Mouse (Mus musculus) CH12.LX (cell line): ENCODE measurements around the gene Neurl1a. TPM values are rescaled to one million over a fixed set of nuclear protein-coding genes. Genes with fewer than 3 reads are reported as not detected.

Source experiments
- DNase-seq: peaks from one replicate; pipeline ENCODE4 v3.0.0-alpha.2; 2013; ENCODE audit errors: extremely low read depth
- H3K27ac ChIP-seq: 2 replicates; pipeline ENCODE4 v1.5.1; 2012; ENCODE audit warnings: low read depth, mild to moderate bottlenecking, control low read depth, moderate library complexity; ENCODE audit not compliant: insufficient read depth
- H3K27me3 ChIP-seq: replicated peaks from 2 replicates; pipeline ENCODE3; 2012; ENCODE audit warnings: inconsistent platforms
- H3K36me3 ChIP-seq, 2 experiments: replicated peaks in 1 of 2; 2 replicates each; pipeline versions ENCODE3 to v1.6.1; 2012; ENCODE audit warnings: inconsistent platforms in 1 of 2, low read length in 1 of 2, mild to moderate bottlenecking in 1 of 2, mixed read lengths in 1 of 2, moderate library complexity in 1 of 2; ENCODE audit not compliant: control insufficient read depth in 1 of 2, insufficient read depth in 1 of 2
- H3K4me1 ChIP-seq, 2 experiments: 2 replicates each; pipeline ENCODE4 v1.6.1; 2012; ENCODE audit warnings: inconsistent platforms in 1 of 2, moderate library complexity in 1 of 2; ENCODE audit not compliant: insufficient read depth in 2 of 2, control insufficient read depth in 1 of 2
- H3K4me2 ChIP-seq: 2 replicates; pipeline ENCODE4 v1.6.1; 2012; ENCODE audit warnings: low read depth, mild to moderate bottlenecking, control low read depth; ENCODE audit not compliant: poor library complexity, insufficient read depth, severe bottlenecking
- H3K4me3 ChIP-seq, 3 experiments: fragments of 150-350 bp in 1 of 3; sonication (generic) in 1 of 3; replicated peaks in 1 of 3; 2 replicates each; pipeline versions ENCODE3 to v1.5.1; 2011 to 2012; ENCODE audit warnings: low read depth in 2 of 3, low read length in 2 of 3, mild to moderate bottlenecking in 2 of 3, moderate library complexity in 2 of 3, control low read depth in 1 of 3, improper control_type of control experiment in 1 of 3, inconsistent platforms in 1 of 3, mixed read lengths in 1 of 3; ENCODE audit not compliant: poor library complexity in 1 of 3
- H3K79me2 ChIP-seq: replicated peaks from 2 replicates; pipeline ENCODE4 v1.6.1; 2012; ENCODE audit warnings: mild to moderate bottlenecking, moderate library complexity; ENCODE audit not compliant: control insufficient read depth, poor library complexity, insufficient read depth, severe bottlenecking; ENCODE audit errors: extremely low read depth
- H3K9ac ChIP-seq: 2 replicates; pipeline ENCODE4 v1.6.1; 2012; ENCODE audit warnings: low read depth, mild to moderate bottlenecking, control low read depth, moderate library complexity; ENCODE audit not compliant: insufficient read depth
- H3K9me3 ChIP-seq: replicated peaks from 2 replicates; pipeline ENCODE3; 2012; ENCODE audit warnings: low read length, inconsistent platforms, mixed read lengths
- BHLHE40 ChIP-seq: IDR thresholded peaks from 2 replicates; pipeline ENCODE4 v1.6.1; 2011; ENCODE audit warnings: mild to moderate bottlenecking, low read depth, low read length, improper control_type of control experiment
- CHD1 ChIP-seq: IDR thresholded peaks from 2 replicates; pipeline ENCODE4 v1.6.1; 2012; ENCODE audit warnings: low read depth, low read length, improper control_type of control experiment, inconsistent platforms
- CHD2 ChIP-seq: IDR thresholded peaks from 2 replicates; pipeline ENCODE4 v1.6.1; 2011; ENCODE audit warnings: low read length, improper control_type of control experiment
- ELF1 ChIP-seq: IDR thresholded peaks from 2 replicates; pipeline ENCODE4 v1.6.1; 2014; ENCODE audit warnings: low read depth, mild to moderate bottlenecking, inconsistent platforms, low read length, improper control_type of control experiment
- HCFC1 ChIP-seq: IDR thresholded peaks from 2 replicates; pipeline ENCODE4 v1.6.1; 2012; ENCODE audit warnings: low read depth, mild to moderate bottlenecking, inconsistent platforms, low read length, improper control_type of control experiment
- IRF4 ChIP-seq: IDR thresholded peaks from 2 replicates; pipeline ENCODE4 v1.6.1; 2014; ENCODE audit warnings: low read depth, mild to moderate bottlenecking, inconsistent platforms, low read length, improper control_type of control experiment
- JUN ChIP-seq: IDR thresholded peaks from 2 replicates; pipeline ENCODE4 v1.6.1; 2011; ENCODE audit warnings: low read depth, mild to moderate bottlenecking, low read length, improper control_type of control experiment, moderate library complexity; ENCODE audit not compliant: insufficient read depth
- JUND ChIP-seq: conservative IDR thresholded peaks from 2 replicates; pipeline ENCODE4 v1.6.1; 2011; ENCODE audit warnings: low read depth, low read length, improper control_type of control experiment
- KAT2A ChIP-seq: IDR thresholded peaks from 2 replicates; pipeline ENCODE4 v1.6.1; 2012; ENCODE audit warnings: low read length, improper control_type of control experiment, inconsistent platforms; ENCODE audit not compliant: insufficient replicate concordance
- MAFK ChIP-seq: IDR thresholded peaks from 2 replicates; pipeline ENCODE4 v1.6.1; 2011; ENCODE audit warnings: low read length, improper control_type of control experiment; ENCODE audit not compliant: insufficient replicate concordance
- MXI1 ChIP-seq: IDR thresholded peaks from 2 replicates; pipeline ENCODE4 v1.6.1; 2011; ENCODE audit warnings: mild to moderate bottlenecking, low read depth, low read length, improper control_type of control experiment
- MYC ChIP-seq: IDR thresholded peaks from 2 replicates; pipeline ENCODE4 v1.6.1; 2011; ENCODE audit warnings: low read depth, mild to moderate bottlenecking, improper control_type of control experiment, low read length
- NRF1 ChIP-seq: IDR thresholded peaks from 2 replicates; pipeline ENCODE4 v1.6.1; 2014; ENCODE audit warnings: low read depth, mild to moderate bottlenecking, inconsistent platforms, low read length, improper control_type of control experiment, moderate library complexity
- POLR2A ChIP-seq: IDR thresholded peaks from 2 replicates; pipeline ENCODE4 v1.6.1; 2011; ENCODE audit warnings: low read depth, mild to moderate bottlenecking, improper control_type of control experiment, low read length
- POLR2AphosphoS2 ChIP-seq: IDR thresholded peaks from 2 replicates; pipeline ENCODE4 v1.6.1; 2011; ENCODE audit warnings: low read depth, low read length, improper control_type of control experiment
- RAD21 ChIP-seq: IDR thresholded peaks from 2 replicates; pipeline ENCODE4 v1.6.1; 2011; ENCODE audit warnings: low read depth, mild to moderate bottlenecking, low read length, improper control_type of control experiment, moderate library complexity
- RCOR1 ChIP-seq: conservative IDR thresholded peaks from 2 replicates; pipeline ENCODE4 v1.6.1; 2012; ENCODE audit warnings: low read depth, mild to moderate bottlenecking, inconsistent platforms, low read length, improper control_type of control experiment
- SIN3A ChIP-seq: IDR thresholded peaks from 2 replicates; pipeline ENCODE4 v1.6.1; 2012; ENCODE audit warnings: low read length, improper control_type of control experiment, inconsistent platforms
- SMC3 ChIP-seq: IDR thresholded peaks from 2 replicates; pipeline ENCODE4 v1.6.1; 2011; ENCODE audit warnings: low read depth, low read length, improper control_type of control experiment
- TCF12 ChIP-seq: IDR thresholded peaks from 2 replicates; pipeline ENCODE4 v1.6.1; 2014; ENCODE audit warnings: low read depth, mild to moderate bottlenecking, inconsistent platforms, low read length, improper control_type of control experiment
- USF1 ChIP-seq: IDR thresholded peaks from 2 replicates; pipeline ENCODE4 v1.6.1; 2014; ENCODE audit warnings: low read depth, mild to moderate bottlenecking, inconsistent platforms, low read length, improper control_type of control experiment
- USF2 ChIP-seq: conservative IDR thresholded peaks from 2 replicates; pipeline ENCODE4 v1.6.1; 2011; ENCODE audit warnings: low read depth, low read length, improper control_type of control experiment
- ZC3H11A ChIP-seq: IDR thresholded peaks from 2 replicates; pipeline ENCODE4 v1.6.1; 2012; ENCODE audit warnings: low read depth, mild to moderate bottlenecking, inconsistent platforms, low read length, improper control_type of control experiment
- ZKSCAN1 ChIP-seq: IDR thresholded peaks from 2 replicates; pipeline ENCODE4 v1.6.1; 2012; ENCODE audit warnings: low read depth, inconsistent platforms, low read length, improper control_type of control experiment, borderline replicate concordance
- ZNF384 ChIP-seq: IDR thresholded peaks from 2 replicates; pipeline ENCODE4 v1.6.1; 2012; ENCODE audit warnings: low read depth, low read length, improper control_type of control experiment, inconsistent platforms
- dilution Hi-C: fragments of 300-500 bp; cut with MboI; formaldehyde crosslinking; loops from 2 replicates; pipeline ENCODE4 v1.14.3; 2020; ENCODE audit warnings: low sequenced_read_pairs; ENCODE audit not compliant: extremely low pct_unique_long_range_greater_than_20kb, extremely low pct_ligation_motif_present
- in situ Hi-C: fragments of 300-500 bp; cut with MboI; formaldehyde crosslinking; loops from 3 replicates; pipeline ENCODE4 v1.14.3; 2019; ENCODE audit warnings: low sequenced_read_pairs, low pct_ligation_motif_present, low pct_unique_long_range_greater_than_20kb, mixed read lengths
- polyA plus RNA-seq: library from polyadenylated mRNA; unstranded; fragments of >175 nt; gene quantifications from 2 replicates; pipeline ENCODE4 v1.2.1, GENCODE M21; 2012; ENCODE audit warnings: low read depth; ENCODE audit not compliant: insufficient read length
- total RNA-seq, 2 experiments: library from RNA; depleted of rRNA; stranded (reverse); fragments of 300-350 nt in 1 of 2; fragments of >200 nt in 1 of 2; gene quantifications; 2 replicates each; pipeline ENCODE4 v1.2.3; 2012 to 2014

The Neurl1a gene
- total and polyA plus RNA-seq, 3 experiments, result 0.05 to 0.13 TPM; not detected in 1

DNA sequence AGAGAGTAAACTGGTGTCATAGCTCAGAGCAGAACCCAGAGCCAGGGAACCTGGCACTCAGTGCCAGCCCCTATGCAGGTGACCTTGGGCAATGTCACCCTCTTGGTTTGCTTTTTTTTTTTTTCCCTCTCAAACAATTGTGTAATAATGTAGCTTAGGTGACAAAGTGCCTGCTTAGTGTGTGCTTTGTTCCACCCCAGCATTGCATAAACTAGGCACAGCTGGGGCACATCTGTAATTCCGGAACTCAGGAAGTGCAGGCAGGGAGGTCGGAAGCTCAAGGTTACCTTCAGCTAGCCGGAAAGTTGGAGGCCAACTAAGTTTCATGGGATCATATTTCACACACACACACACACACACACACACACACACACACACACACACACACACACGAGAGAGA is 28.8 kb upstream of the Neurl1a start:
- Histone ChIP-seq H3K9me3 (no peaks in the 10 kb centered on the region), H3K36me3 (no peaks in the 10 kb centered on the region), H3K4me2 (no peak overlapping the region), H3K79me2 (no peaks in the 10 kb centered on the region), H3K4me1 (peaks cover 21 to 45% of the 10 kb centered on the region in 2 experiments), H3K9ac (no peak overlapping the region), H3K27me3 (no peaks in the 10 kb centered on the region), H3K4me3 (no peak overlapping the region), H3K27ac (no peak overlapping the region)
- TF ChIP-seq ZKSCAN1, result no peak
- no peak for TF ChIP-seq ZC3H11A
- TF ChIP-seq RAD21, result no peak
- TF ChIP-seq JUN, result no peak
- TF ChIP-seq SMC3, result no peak
- no peak for TF ChIP-seq BHLHE40
- no peak for TF ChIP-seq MYC
- TF ChIP-seq ZNF384, result no peak
- TF ChIP-seq JUND, result no peak
- TF ChIP-seq CHD1, result no peak
- TF ChIP-seq POLR2AphosphoS2, result no peak
- TF ChIP-seq MAFK, result no peak
- dilution Hi-C loops (no loop called here), in situ Hi-C loops (no loop called here)
- DNase-seq, result no peak

DNA sequence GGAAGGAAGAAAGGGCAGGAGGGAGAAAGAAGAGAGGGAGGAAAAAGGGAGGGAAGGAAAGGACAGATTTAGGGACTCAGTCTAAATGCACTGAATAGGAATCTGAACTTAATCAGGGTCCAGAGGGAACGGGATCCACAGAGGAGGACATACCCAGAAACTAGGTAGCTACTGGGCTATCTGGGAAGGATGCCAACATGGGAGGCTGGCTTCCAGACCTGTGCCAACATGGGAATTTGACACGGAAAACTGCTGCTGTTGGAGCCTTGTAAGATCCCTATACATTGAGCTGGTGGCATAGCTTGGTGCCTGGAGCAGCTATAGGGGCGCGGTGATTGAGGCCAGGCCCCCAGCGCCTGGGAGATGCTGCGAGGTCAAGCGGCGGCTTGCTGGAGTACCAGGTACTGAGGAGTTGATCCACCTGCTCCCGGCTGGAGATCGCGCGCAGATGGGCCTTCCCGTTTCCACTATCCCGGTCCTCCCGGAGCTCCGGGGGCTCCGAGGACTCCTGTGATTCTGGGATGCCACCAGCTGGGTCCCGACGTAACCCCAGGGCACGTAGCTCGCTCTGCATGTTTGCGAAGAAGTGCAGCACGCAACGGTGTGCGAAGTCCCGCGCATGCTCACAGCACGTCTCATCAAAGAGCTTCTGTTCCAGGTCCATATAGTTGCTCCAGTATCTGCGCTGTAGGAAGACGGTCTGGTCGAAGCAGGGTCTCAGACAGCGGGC is 27.1 kb upstream of the Neurl1a start:
- no peak overlapping the region for H3K27ac ChIP-seq
- H3K4me1 ChIP-seq, result peaks cover 12 to 30% of the 10 kb centered on the region in 2 experiments
- no peak overlapping the region for H3K9ac ChIP-seq
- no peaks in the 10 kb centered on the region for H3K79me2 ChIP-seq
- no peaks in the 10 kb centered on the region for H3K9me3 ChIP-seq
- TF ChIP-seq MXI1 (no peak), TCF12 (no peak), MAFK (no peak), BHLHE40 (no peak), SIN3A (no peak), POLR2A (no peak), ZKSCAN1 (no peak), POLR2AphosphoS2 (no peak), USF2 (no peak), HCFC1 (no peak), CHD2 (no peak), RCOR1 (no peak), IRF4 (no peak), CHD1 (no peak), USF1 (no peak), KAT2A (no peak), ELF1 (no peak), MYC (no peak), NRF1 (no peak)
- H3K36me3 ChIP-seq, result no peaks in the 10 kb centered on the region
- H3K4me3 ChIP-seq, result no peak overlapping the region
- dilution Hi-C loops, result no loop called here
- no peak overlapping the region for H3K4me2 ChIP-seq
- in situ Hi-C loops, result no loop called here
- no peaks in the 10 kb centered on the region for H3K27me3 ChIP-seq
- DNase-seq, result no peak
